Mouse (Mus musculus) lung, postnatal 0 days (tissue): ENCODE data around the gene Acot3. TPM values are rescaled to one million over a fixed set of nuclear protein-coding genes. Genes with fewer than 3 reads are reported as not detected.
"Not testable (repeated sequence)": the region's sequence is repeated elsewhere in the genome, so short reads cannot be mapped to it uniquely, and the experiment has no call there.

Experiments used
- ATAC-seq: fragments of 200-750 bp; cut with Nextera tagmentation; 2 replicates; pipeline ENCODE4 v1.8.0; 2017; ENCODE audit warnings: moderate library complexity
- DNase-seq: peaks from one replicate; pipeline ENCODE4 v3.0.0-alpha.2; 2016; ENCODE audit warnings: low spot score
- H3K27ac ChIP-seq: fragments of 300-500 bp; sonication (generic); 2 replicates; pipeline ENCODE4 v1.5.1; 2014; ENCODE audit warnings: antibody characterized with exemption, mild to moderate bottlenecking, low read length, mixed read lengths
- H3K27me3 ChIP-seq: fragments of 300-500 bp; sonication (generic); replicated peaks from 2 replicates; pipeline ENCODE4 v1.6.1; 2014; ENCODE audit warnings: low read length, mixed read lengths; ENCODE audit not compliant: insufficient read depth
- H3K36me3 ChIP-seq: fragments of 300-500 bp; sonication (generic); 2 replicates; pipeline ENCODE4 v1.6.1; 2014; ENCODE audit warnings: low read length, mixed read lengths; ENCODE audit not compliant: insufficient read depth
- H3K4me1 ChIP-seq: fragments of 300-500 bp; sonication (generic); 2 replicates; pipeline ENCODE4 v1.6.1; 2014; ENCODE audit warnings: antibody characterized with exemption, low read depth, low read length, mixed read lengths; ENCODE audit not compliant: insufficient read depth
- H3K4me2 ChIP-seq: fragments of 300-500 bp; sonication (generic); replicated peaks from 2 replicates; pipeline ENCODE4 v1.6.1; 2014; ENCODE audit warnings: low read depth, mild to moderate bottlenecking, low read length, moderate library complexity, mixed read lengths
- H3K4me3 ChIP-seq: fragments of 300-500 bp; sonication (generic); 2 replicates; pipeline ENCODE4 v1.5.1; 2014; ENCODE audit warnings: low read depth, low read length
- H3K9ac ChIP-seq: fragments of 300-500 bp; sonication (generic); replicated peaks from 2 replicates; pipeline ENCODE4 v1.6.1; 2014; ENCODE audit warnings: low read depth, mild to moderate bottlenecking
- H3K9me3 ChIP-seq: fragments of 300-500 bp; sonication (generic); 2 replicates; pipeline ENCODE4 v1.6.1; 2016; ENCODE audit warnings: low read length, mixed read lengths
- CTCF ChIP-seq: IDR thresholded peaks from 2 replicates; pipeline ENCODE4 v1.5.1; 2016; ENCODE audit warnings: antibody characterized with exemption, mild to moderate bottlenecking
- EP300 ChIP-seq: IDR thresholded peaks from 2 replicates; pipeline ENCODE4 v1.6.1; 2016; ENCODE audit warnings: antibody characterized with exemption, mild to moderate bottlenecking, control low read depth
- WGBS: fragments of 180-500 bp; shearing (Covaris S2); extraction: QIAGEN DNeasy Blood & Tissue Kit; methylation state at CpG from one replicate; pipeline ENCODE4 v1.1.7; 2014; 5-methylcytosine and 5-hydroxymethylcytosine counted together
- polyA plus RNA-seq: library from polyadenylated mRNA; unstranded; fragments of >200 nt; fragmentation: Nextera tagmentation; extraction: Ambion mirVana; gene quantifications from 2 replicates; pipeline ENCODE4 v1.2.1, GENCODE M21; 2015

Gene Acot3
- polyA plus RNA-seq, 1 experiment from 2014 or later, result not detected

DNA sequence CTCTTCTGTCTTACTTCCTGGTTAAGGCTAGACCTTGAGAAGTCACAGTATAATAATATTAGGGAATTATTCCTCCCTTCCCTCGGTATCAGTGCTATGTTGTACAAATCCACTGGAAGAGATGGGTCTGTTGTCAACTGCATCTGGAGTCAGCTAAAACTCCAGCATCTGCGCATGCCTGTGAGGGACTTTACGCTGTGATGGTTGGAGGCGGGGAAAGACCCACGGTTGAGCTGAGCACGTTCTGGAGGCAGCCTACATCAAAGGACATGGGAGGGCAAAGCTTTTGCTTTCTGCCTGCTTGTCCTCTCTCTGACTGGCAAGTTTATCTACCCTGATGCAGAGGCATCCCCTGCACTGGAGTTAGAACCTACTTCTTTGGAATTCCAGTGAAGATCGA is 26.1 kb upstream of the Acot3 start:
- Histone ChIP-seq H3K9me3 (no peaks in the 10 kb centered on the region), H3K4me3 (no peak overlapping the region), H3K9ac (no peak overlapping the region), H3K27me3 (no peaks in the 10 kb centered on the region), H3K4me1 (no peaks in the 10 kb centered on the region), H3K36me3 (no peaks in the 10 kb centered on the region), H3K27ac (no peak overlapping the region), H3K4me2 (no peak overlapping the region)
- ATAC-seq, result no peak
- DNase-seq, result no peak
- TF ChIP-seq EP300 (no peak), CTCF (no peak)
- 80% methylated on average over 7 of the region's 7 CpGs for WGBS

DNA sequence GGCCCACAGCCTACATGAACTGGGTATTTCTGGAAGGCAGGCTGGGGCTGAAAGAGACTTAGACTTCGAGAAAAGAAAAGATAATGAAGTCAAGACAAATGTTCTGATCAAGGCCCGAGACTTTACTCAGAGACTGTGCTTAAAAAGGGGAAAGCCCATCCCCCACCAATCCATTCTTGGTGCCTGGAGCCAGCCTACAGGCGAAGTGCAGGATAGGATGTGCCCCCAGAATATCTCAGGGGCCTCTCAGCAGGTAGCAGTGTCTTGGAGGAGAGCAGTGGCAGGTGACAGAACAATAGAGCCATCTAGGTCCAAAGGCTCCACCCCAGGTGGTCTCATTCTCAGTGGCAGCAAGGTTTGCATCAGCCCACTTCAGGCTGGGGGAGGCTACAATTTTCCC is 23.6 kb upstream of the Acot3 start:
- not testable (repeated sequence) for H3K4me1 ChIP-seq, H3K4me2 ChIP-seq, ATAC-seq, H3K27me3 ChIP-seq, H3K4me3 ChIP-seq, H3K27ac ChIP-seq, H3K9me3 ChIP-seq, H3K9ac ChIP-seq, DNase-seq, H3K36me3 ChIP-seq
- WGBS, result 66% methylated on average over 3 of the region's 3 CpGs

DNA sequence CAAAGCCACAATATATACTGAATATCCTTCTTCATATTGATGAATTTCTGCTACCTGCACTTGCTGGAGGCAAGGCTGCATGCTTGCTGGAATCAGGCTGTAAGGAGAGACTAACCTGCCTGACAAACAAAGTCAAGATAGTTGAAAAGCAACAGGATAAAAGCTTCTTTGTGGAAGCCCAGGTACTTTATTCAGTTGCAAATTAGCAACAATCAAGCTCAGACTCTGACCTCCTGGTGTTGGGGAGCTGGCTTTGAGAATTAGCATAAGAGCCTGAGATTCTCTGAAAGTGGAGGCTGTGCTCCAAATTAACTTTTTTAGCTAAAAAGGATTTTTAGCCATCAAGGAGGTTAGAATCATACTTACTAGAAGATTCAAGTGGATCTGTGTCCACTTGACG is 22.9 kb upstream of the Acot3 start:
- H3K36me3 ChIP-seq, H3K9ac ChIP-seq, H3K9me3 ChIP-seq, DNase-seq, ATAC-seq, H3K4me2 ChIP-seq, H3K27me3 ChIP-seq, H3K27ac ChIP-seq, H3K4me1 ChIP-seq, H3K4me3 ChIP-seq: not testable (repeated sequence)
- 92% methylated on average over 1 of the region's 1 CpGs for WGBS

DNA sequence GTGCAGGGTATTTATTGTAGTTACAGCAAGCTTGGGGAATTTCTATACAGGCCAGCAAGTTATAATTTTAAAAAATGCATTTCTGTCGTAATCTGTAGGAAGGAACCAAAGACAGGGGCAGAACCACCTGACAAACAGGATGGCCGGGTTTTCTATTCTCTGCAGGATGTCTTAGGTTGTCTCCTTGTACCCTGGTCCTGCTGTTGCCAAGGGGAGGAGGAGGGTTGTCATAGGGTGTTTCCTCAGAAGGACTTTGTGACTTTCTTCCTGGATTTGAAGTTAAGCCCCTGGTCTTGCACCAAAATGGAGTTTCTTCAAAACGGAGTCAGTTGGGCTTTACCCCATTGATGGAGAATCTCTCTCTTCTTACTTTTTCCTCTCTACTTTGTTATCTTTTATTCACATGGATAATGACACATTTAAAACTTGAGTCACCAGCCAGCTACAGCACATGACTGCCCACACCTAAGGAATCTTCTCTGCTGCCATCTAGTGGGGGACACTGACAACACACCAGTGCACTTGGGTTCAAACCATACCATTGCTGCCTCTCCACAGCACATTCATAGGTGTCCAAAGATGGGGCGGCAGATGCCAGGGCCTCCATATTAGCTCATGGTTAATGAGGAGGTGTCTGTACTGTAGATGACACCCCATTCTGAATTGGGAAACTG is 21.1 kb upstream of the Acot3 start:
- Histone ChIP-seq H3K9ac (no peak overlapping the region), H3K4me2 (no peak overlapping the region), H3K9me3 (no peaks in the 10 kb centered on the region), H3K36me3 (no peaks in the 10 kb centered on the region), H3K27me3 (no peaks in the 10 kb centered on the region), H3K4me1 (no peaks in the 10 kb centered on the region), H3K4me3 (no peak overlapping the region), H3K27ac (no peak overlapping the region)
- ATAC-seq (peak; percentile 79), DNase-seq (peak; percentile 86)
- WGBS, result 47% methylated on average over 4 of the region's 4 CpGs
- TF ChIP-seq CTCF (peak; percentile 94), EP300 (no peak)

DNA sequence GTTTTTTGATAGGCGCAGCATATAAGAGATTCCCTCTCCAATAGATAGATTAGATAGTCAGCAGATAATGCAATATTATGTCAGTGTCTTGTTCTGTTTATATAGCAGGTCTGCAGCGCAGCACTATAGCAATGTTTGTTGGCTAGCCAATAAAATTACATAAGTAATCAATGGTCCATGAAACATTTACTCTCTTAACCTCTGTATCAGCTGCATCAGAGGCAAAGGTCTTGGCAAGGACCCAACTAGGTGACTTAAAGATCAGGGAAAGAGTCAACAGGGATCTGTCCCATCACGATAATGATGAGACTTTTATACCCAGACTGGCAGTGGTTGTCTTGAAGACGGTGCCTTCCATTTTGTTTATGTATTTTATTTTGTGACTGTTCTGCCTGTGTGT is 19.1 kb upstream of the Acot3 start:
- H3K36me3 ChIP-seq, result no peaks in the 10 kb centered on the region
- no peaks in the 10 kb centered on the region for H3K27me3 ChIP-seq
- no peak overlapping the region for H3K4me2 ChIP-seq
- 0 out of 2 replicates have a peak, but pooled peaks cover under 1% of the 10 kb centered on the region for H3K4me1 ChIP-seq
- H3K27ac ChIP-seq, result no peak overlapping the region
- ATAC-seq (no peak), DNase-seq (no peak)
- WGBS, result 79% methylated on average over 4 of the region's 4 CpGs
- TF ChIP-seq CTCF, result no peak
- TF ChIP-seq EP300, result no peak
- H3K4me3 ChIP-seq, result no peak overlapping the region
- no peaks in the 10 kb centered on the region for H3K9me3 ChIP-seq
- no peak overlapping the region for H3K9ac ChIP-seq

DNA sequence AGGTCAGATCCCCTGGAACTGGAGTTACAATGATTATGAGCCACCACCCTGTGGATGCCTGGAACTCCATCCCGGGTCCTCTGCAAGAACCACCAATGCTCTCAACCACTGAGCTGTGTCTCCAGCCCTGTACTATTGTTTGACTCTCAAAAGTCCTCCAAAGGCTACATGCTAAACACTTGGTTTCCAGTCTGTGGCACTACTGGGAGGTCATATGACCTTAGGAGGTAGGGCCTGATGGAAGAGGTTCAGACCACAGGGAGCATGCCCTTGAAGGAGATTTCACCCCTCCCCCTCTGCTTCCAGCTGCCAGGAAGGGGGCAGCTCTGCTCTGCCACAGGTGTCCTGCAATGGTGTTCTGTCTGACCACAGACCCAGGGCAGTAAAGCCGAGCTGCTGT is 18.6 kb upstream of the Acot3 start:
- H3K4me1 ChIP-seq, H3K9me3 ChIP-seq, H3K4me3 ChIP-seq, H3K27me3 ChIP-seq, H3K27ac ChIP-seq, H3K36me3 ChIP-seq, H3K4me2 ChIP-seq, H3K9ac ChIP-seq, DNase-seq: not testable (repeated sequence)
- 73% methylated on average over 2 of the region's 2 CpGs for WGBS
- peak; percentile 28; the same call in 1 of the 2 replicates for ATAC-seq

DNA sequence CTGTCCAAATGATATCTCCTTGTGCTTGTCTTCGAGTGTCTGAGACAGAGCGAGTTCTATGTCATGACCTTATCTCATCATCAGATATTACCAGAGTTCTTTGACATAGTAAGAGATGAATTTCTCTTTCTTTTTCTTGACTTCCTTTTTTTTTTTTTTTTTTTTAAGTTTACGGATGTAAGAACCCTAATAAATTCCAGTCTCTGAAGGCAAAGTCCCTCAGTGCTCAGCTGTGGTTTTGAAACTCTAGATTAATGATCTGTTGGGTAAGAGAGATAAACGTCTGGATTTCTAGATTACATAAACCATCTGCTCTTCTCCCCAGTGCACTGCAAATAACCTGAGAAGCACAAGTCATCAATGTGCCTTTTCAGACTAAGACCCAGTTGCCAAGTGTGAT is 17.8 kb upstream of the Acot3 start:
- 26% methylated on average over 4 of the region's 4 CpGs for WGBS
- no peaks in the 10 kb centered on the region for H3K9me3 ChIP-seq
- 0 out of 2 replicates have a peak, but pooled peaks cover 3% of the 10 kb centered on the region for H3K4me1 ChIP-seq
- peak; percentile 46 for ATAC-seq
- H3K27me3 ChIP-seq, result no peaks in the 10 kb centered on the region
- no peak overlapping the region for H3K4me2 ChIP-seq
- TF ChIP-seq EP300 (no peak), CTCF (no peak)
- H3K4me3 ChIP-seq, result no peak overlapping the region
- peak; percentile 53 for DNase-seq
- H3K27ac ChIP-seq, result no peak overlapping the region
- no peaks in the 10 kb centered on the region for H3K36me3 ChIP-seq
- no peak overlapping the region for H3K9ac ChIP-seq

DNA sequence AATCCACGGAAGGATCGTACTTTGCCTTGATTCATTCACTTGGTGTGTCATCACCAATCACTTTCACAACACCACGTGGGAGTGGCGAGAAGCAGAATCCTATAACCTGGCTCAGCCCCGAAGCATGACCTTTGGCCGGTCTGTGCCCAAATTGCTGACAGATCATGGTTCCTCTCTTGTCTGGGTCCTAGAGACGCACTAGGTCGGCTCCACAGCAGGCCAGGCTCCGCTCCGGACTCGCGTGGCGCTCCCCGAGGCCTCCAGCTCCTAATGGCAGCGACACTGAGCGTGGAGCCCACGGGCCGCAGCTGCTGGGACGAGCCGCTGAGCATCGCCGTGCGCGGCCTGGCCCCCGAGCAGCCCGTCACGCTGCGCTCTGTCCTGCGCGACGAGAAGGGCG is 13.7 kb upstream of the Acot3 start, which contains the start of gene Acot4:
Acot4 (plus strand) TSS at position 139 of the 400 bp plus-strand sequence.
- H3K9me3 ChIP-seq, result not testable (repeated sequence)
- peak; percentile 61 for ATAC-seq

DNA sequence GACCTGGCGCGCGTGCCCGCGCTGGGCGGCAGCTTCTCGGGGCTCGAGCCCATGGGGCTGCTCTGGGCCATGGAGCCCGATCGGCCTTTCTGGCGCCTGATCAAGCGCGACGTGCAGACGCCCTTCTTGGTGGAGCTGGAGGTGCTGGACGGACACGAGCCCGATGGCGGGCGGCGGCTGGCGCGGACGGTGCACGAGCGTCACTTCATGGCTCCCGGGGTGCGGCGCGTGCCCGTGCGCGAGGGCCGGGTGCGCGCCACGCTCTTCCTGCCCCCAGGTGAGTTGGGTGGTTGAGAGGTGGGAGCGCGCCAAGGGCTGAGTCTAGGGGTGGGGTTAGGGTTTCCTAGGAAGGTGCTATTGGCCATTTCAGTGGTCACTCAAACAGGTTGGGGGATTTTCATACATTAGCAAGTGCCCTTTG is 13.2 kb upstream of the Acot3 start, which contains the start of gene Gm49366:
Gm49366 (plus strand) TSS at position 245 of the 421 bp plus-strand sequence.
- peak within 1 kb of the TSS; percentile 66 for H3K4me2 ChIP-seq
- H3K27ac ChIP-seq, H3K27me3 ChIP-seq, H3K9me3 ChIP-seq, H3K36me3 ChIP-seq, H3K4me1 ChIP-seq: not testable (repeated sequence)
- peak within 1 kb of the TSS; percentile 35 for H3K4me3 ChIP-seq
- 0 out of 2 replicates have a peak within 1 kb of the TSS, but pooled peaks have one; percentile 23 for H3K9ac ChIP-seq
- WGBS, result 3% methylated on average over 35 of the region's 39 CpGs
- DNase-seq (peak; percentile 46), ATAC-seq (peak; percentile 67)

More for the DNA sequence above, 13.7 kb upstream of the Acot3 start, which contains the start of gene Acot4:
- DNase-seq, result peak; percentile 30
- Histone ChIP-seq H3K9ac (0 out of 2 replicates have a peak within 1 kb of the TSS, but pooled peaks have one; percentile 23), H3K4me2 (peak within 1 kb of the TSS; percentile 66), H3K4me3 (peak within 1 kb of the TSS; percentile 35)
- 6% methylated on average over 32 of the region's 32 CpGs for WGBS
- H3K4me1 ChIP-seq, H3K27me3 ChIP-seq, H3K36me3 ChIP-seq, H3K27ac ChIP-seq: not testable (repeated sequence)
